Mouse (Mus musculus) forebrain, postnatal 0 days (tissue): ENCODE measurements at regions not wholly inside any gene's neighbourhood (a gene's known extent, or its start where the extent isn't known, plus 50 kb on each side); places are given as distances from the start of the nearest gene placed in this dataset.

Experiments used
- ATAC-seq: fragments of 200-750 bp; cut with Nextera tagmentation; 2 replicates; pipeline ENCODE4 v1.8.0; 2017; ENCODE audit warnings: mild to moderate bottlenecking, moderate library complexity
- DNase-seq: peaks from one replicate; pipeline ENCODE4 v3.0.0-alpha.2; 2015
- H3K27ac ChIP-seq: fragments of 300-500 bp; sonication (generic); 2 replicates; pipeline ENCODE4 v1.5.1; 2014; ENCODE audit warnings: low read depth, mild to moderate bottlenecking, antibody characterized with exemption, low read length, moderate library complexity, mixed read lengths
- H3K27me3 ChIP-seq: fragments of 300-500 bp; sonication (generic); 2 replicates; pipeline ENCODE4 v1.6.1; 2014; ENCODE audit warnings: mild to moderate bottlenecking, low read length, mixed read lengths; ENCODE audit not compliant: insufficient read depth
- H3K36me3 ChIP-seq: fragments of 300-500 bp; sonication (generic); 2 replicates; pipeline ENCODE4 v1.6.1; 2014; ENCODE audit warnings: mild to moderate bottlenecking, moderate library complexity; ENCODE audit not compliant: insufficient read depth
- H3K4me1 ChIP-seq: fragments of 300-500 bp; sonication (generic); 2 replicates; pipeline ENCODE4 v1.6.1; 2014; ENCODE audit warnings: antibody characterized with exemption; ENCODE audit not compliant: insufficient read depth
- H3K4me2 ChIP-seq: fragments of 300-500 bp; sonication (generic); 2 replicates; pipeline ENCODE4 v1.6.1; 2014; ENCODE audit warnings: low read depth, mild to moderate bottlenecking, moderate library complexity
- H3K4me3 ChIP-seq: fragments of 300-500 bp; sonication (generic); 2 replicates; pipeline ENCODE4 v1.5.1; 2014; ENCODE audit warnings: low read depth, low read length, mixed read lengths
- H3K9ac ChIP-seq: fragments of 300-500 bp; sonication (generic); 2 replicates; pipeline ENCODE4 v1.6.1; 2014; ENCODE audit warnings: mild to moderate bottlenecking
- H3K9me3 ChIP-seq: fragments of 300-500 bp; sonication (generic); 2 replicates; pipeline ENCODE4 v1.6.1; 2016; ENCODE audit warnings: low read length
- CTCF ChIP-seq: sonication (generic); IDR thresholded peaks from 2 replicates; pipeline ENCODE4 v1.5.1; 2016; ENCODE audit warnings: antibody characterized with exemption, control low read depth, low read depth
- WGBS: fragments of 180-500 bp; shearing (Covaris S2); extraction: QIAGEN DNeasy Blood & Tissue Kit; methylation state at CpG from one replicate; pipeline ENCODE4 v1.1.7; 2014; 5-methylcytosine and 5-hydroxymethylcytosine counted together

- Histone ChIP-seq H3K27me3 (no peaks in the 10 kb centered on the region), H3K4me3 (no peak overlapping the region), H3K9me3 (no peaks in the 10 kb centered on the region), H3K27ac (no peak overlapping the region), H3K36me3 (no peaks in the 10 kb centered on the region), H3K4me2 (no peak overlapping the region), H3K4me1 (no peaks in the 10 kb centered on the region), H3K9ac (no peak overlapping the region)
- ATAC-seq: no peak
- 93% methylated on average over 4 of the region's 4 CpGs for WGBS
- DNase-seq: no peak
- no peak for TF ChIP-seq CTCF
These were observed 81.0 kb upstream of the Cpm start for GRCm38 (mm10) chr10:117548262-117548661.

- H3K9me3 ChIP-seq: no peaks in the 10 kb centered on the region
- H3K27ac ChIP-seq: no peak overlapping the region
- no peak for TF ChIP-seq CTCF
- no peak overlapping the region for H3K4me2 ChIP-seq
- no peak for ATAC-seq
- no peaks in the 10 kb centered on the region for H3K4me1 ChIP-seq
- no peak for DNase-seq
- H3K36me3 ChIP-seq: no peaks in the 10 kb centered on the region
- H3K4me3 ChIP-seq: no peak overlapping the region
- WGBS: 81% methylated on average over 6 of the region's 6 CpGs
- no peaks in the 10 kb centered on the region for H3K27me3 ChIP-seq
- H3K9ac ChIP-seq: no peak overlapping the region
These were observed 82.0 kb upstream of the Cpm start for GRCm38 (mm10) chr10:117547275-117547674.

GRCm38 (mm10) chr10:117545842-117546631, 83.3 kb upstream of the Cpm start:
- DNase-seq (no peak), ATAC-seq (no peak)
- Histone ChIP-seq H3K4me2 (no peak overlapping the region), H3K27me3 (no peaks in the 10 kb centered on the region; the same call in 1 of the 2 replicates), H3K4me3 (no peak overlapping the region), H3K9me3 (no peaks in the 10 kb centered on the region), H3K9ac (no peak overlapping the region), H3K36me3 (no peaks in the 10 kb centered on the region), H3K4me1 (no peaks in the 10 kb centered on the region), H3K27ac (no peak overlapping the region)
- TF ChIP-seq CTCF: no peak
- 87% methylated on average over 5 of the region's 5 CpGs for WGBS

GRCm38 (mm10) chr10:117544680-117545546, 84.4 kb upstream of the Cpm start:
- Histone ChIP-seq H3K9me3 (no peaks in the 10 kb centered on the region), H3K27ac (no peak overlapping the region), H3K36me3 (no peaks in the 10 kb centered on the region), H3K27me3 (no peaks in the 10 kb centered on the region; the same call in 1 of the 2 replicates), H3K4me2 (peak overlapping the region; percentile 21; the same call in 1 of the 2 replicates), H3K4me3 (no peak overlapping the region), H3K4me1 (no peaks in the 10 kb centered on the region), H3K9ac (no peak overlapping the region)
- TF ChIP-seq CTCF: no peak
- 35% methylated on average over 15 of the region's 15 CpGs for WGBS
- ATAC-seq (no peak), DNase-seq (no peak)

- ATAC-seq (no peak), DNase-seq (no peak)
- H3K36me3 ChIP-seq: no peaks in the 10 kb centered on the region
- no peak overlapping the region for H3K9ac ChIP-seq
- no peaks in the 10 kb centered on the region for H3K4me1 ChIP-seq
- H3K4me2 ChIP-seq: peak overlapping the region; percentile 21; the same call in 1 of the 2 replicates
- no peak for TF ChIP-seq CTCF
- H3K27me3 ChIP-seq: no peaks in the 10 kb centered on the region; the same call in 1 of the 2 replicates
- H3K4me3 ChIP-seq: no peak overlapping the region
- WGBS: 70% methylated on average over 13 of the region's 13 CpGs
- H3K9me3 ChIP-seq: no peaks in the 10 kb centered on the region
- H3K27ac ChIP-seq: no peak overlapping the region
These were observed 85.2 kb upstream of the Cpm start for GRCm38 (mm10) chr10:117543995-117544679.

GRCm38 (mm10) chr10:117543696-117543950, 85.7 kb upstream of the Cpm start:
- DNase-seq (no peak), ATAC-seq (no peak)
- Histone ChIP-seq H3K27ac (no peak overlapping the region), H3K36me3 (no peaks in the 10 kb centered on the region), H3K9ac (no peak overlapping the region), H3K4me3 (no peak overlapping the region), H3K27me3 (no peaks in the 10 kb centered on the region; the same call in 1 of the 2 replicates), H3K4me1 (no peaks in the 10 kb centered on the region), H3K4me2 (no peak overlapping the region), H3K9me3 (no peaks in the 10 kb centered on the region)
- no peak for TF ChIP-seq CTCF
- WGBS: 89% methylated on average over 6 of the region's 6 CpGs
